Mouse (Mus musculus) midbrain, postnatal 0 days (tissue): ENCODE data around the gene Dtnb. TPM values are rescaled to one million over a fixed set of nuclear protein-coding genes. Genes with fewer than 3 reads are reported as not detected.

Experiments
- ATAC-seq: fragments of 200-750 bp; cut with Nextera tagmentation; 2 replicates; pipeline ENCODE4 v1.8.0; 2017; ENCODE audit warnings: moderate number of reproducible peaks, mild to moderate bottlenecking, moderate TSS enrichment, moderate library complexity; ENCODE audit not compliant: low FRiP score
- DNase-seq: peaks from one replicate; pipeline ENCODE4 v3.0.0-alpha.2; 2015; ENCODE audit warnings: low spot score
- H3K27ac ChIP-seq: fragments of 300-500 bp; sonication (generic); 2 replicates; pipeline ENCODE4 v1.5.1; 2014; ENCODE audit warnings: low read depth, mild to moderate bottlenecking, low read length, mixed read lengths
- H3K27me3 ChIP-seq: fragments of 300-500 bp; sonication (generic); 2 replicates; pipeline ENCODE4 v1.6.1; 2014; ENCODE audit warnings: low read length, control low read depth, mixed read lengths; ENCODE audit not compliant: insufficient read depth
- H3K36me3 ChIP-seq: fragments of 300-500 bp; sonication (generic); 2 replicates; pipeline ENCODE4 v1.6.1; 2014; ENCODE audit warnings: low read length, control low read depth, mixed read lengths; ENCODE audit not compliant: insufficient read depth
- H3K4me1 ChIP-seq: fragments of 300-500 bp; sonication (generic); 2 replicates; pipeline ENCODE4 v1.6.1; 2014; ENCODE audit warnings: mild to moderate bottlenecking, control low read depth, antibody characterized with exemption, low read length, mixed read lengths; ENCODE audit not compliant: insufficient read depth
- H3K4me2 ChIP-seq: fragments of 300-500 bp; sonication (generic); 2 replicates; pipeline ENCODE4 v1.6.1; 2014; ENCODE audit warnings: low read depth, mild to moderate bottlenecking, low read length, mixed read lengths; ENCODE audit not compliant: poor library complexity, severe bottlenecking
- H3K4me3 ChIP-seq: fragments of 300-500 bp; sonication (generic); 2 replicates; pipeline ENCODE4 v1.5.1; 2014; ENCODE audit warnings: low read depth, mild to moderate bottlenecking, low read length, moderate library complexity
- H3K9ac ChIP-seq: fragments of 300-500 bp; sonication (generic); replicated peaks from 2 replicates; pipeline ENCODE4 v1.6.1; 2014; ENCODE audit warnings: mild to moderate bottlenecking, low read length, moderate library complexity, mixed read lengths; ENCODE audit not compliant: poor library complexity, severe bottlenecking
- H3K9me3 ChIP-seq: fragments of 300-500 bp; sonication (generic); 2 replicates; pipeline ENCODE4 v1.6.1; 2016; ENCODE audit warnings: low read length, control low read depth
- CTCF ChIP-seq: IDR thresholded peaks from 2 replicates; pipeline ENCODE4 v1.5.1; 2016; ENCODE audit warnings: antibody characterized with exemption, mild to moderate bottlenecking
- WGBS: fragments of 180-500 bp; shearing (Covaris S2); extraction: QIAGEN DNeasy Blood & Tissue Kit; methylation state at CpG from one replicate; pipeline ENCODE4 v1.1.7; 2014; 5-methylcytosine and 5-hydroxymethylcytosine counted together
- polyA plus RNA-seq: library from polyadenylated mRNA; unstranded; fragments of >200 nt; fragmentation: Nextera tagmentation; extraction: Ambion mirVana; gene quantifications from 2 replicates; pipeline ENCODE4 v1.2.1, GENCODE M21; 2015
- total RNA-seq: library from RNA; depleted of rRNA; stranded (reverse); fragments of >200 nt; gene quantifications from 2 replicates; pipeline ENCODE4 v1.2.3, GENCODE M21; 2014

The Dtnb gene
- total and polyA plus RNA-seq, 2 experiments from 2014 or later: 52.0 to 57.3 TPM

GRCm38 (mm10) chr12:3807548-3808395, 235.6 kb downstream of the Dtnb start:
- peak overlapping the region; percentile 96 for H3K9ac ChIP-seq
- no peaks in the 10 kb centered on the region for H3K9me3 ChIP-seq
- H3K4me3 ChIP-seq: peak overlapping the region; percentile 90
- ATAC-seq (peak; percentile 50), DNase-seq (peak; percentile 65)
- H3K36me3 ChIP-seq: no peaks in the 10 kb centered on the region
- peak overlapping the region; percentile 82 for H3K4me2 ChIP-seq
- 1% methylated on average over 39 of the region's 105 CpGs for WGBS
- H3K4me1 ChIP-seq: peaks cover 30% of the 10 kb centered on the region
- no peaks in the 10 kb centered on the region for H3K27me3 ChIP-seq
- peak overlapping the region; percentile 94 for H3K27ac ChIP-seq
- no peak for TF ChIP-seq CTCF

DNA sequence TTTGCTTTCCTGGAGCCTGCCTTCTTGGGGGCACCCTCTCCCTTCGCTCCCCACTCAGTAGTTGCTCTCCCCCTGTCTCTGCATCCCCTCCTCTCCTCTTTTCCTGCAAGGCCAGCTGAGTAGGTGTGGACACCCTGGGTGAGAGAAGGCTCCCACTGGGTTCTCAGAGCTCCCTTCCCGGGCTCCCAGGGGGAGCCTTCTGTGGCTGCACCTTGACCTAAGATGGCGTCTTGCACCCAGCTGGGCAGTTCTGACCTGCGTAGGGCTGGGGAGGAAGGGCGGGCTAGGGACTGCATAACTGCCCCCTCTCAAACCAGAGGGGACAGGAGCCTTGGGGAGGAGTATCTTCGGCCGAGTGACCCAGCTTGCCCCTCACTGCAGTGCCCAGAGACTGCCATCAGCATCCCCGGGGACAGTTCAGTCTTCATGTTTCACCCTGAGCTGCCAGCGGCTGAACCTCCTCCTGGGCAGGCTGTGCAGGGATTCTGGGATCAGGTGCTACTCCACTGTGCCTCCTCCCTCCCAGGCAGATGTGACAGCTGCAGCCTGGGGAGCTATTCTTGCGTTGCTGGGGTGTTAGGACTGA, 236.3 kb downstream of the Dtnb start:
- ATAC-seq (no peak), DNase-seq (no peak)
- WGBS: 3% methylated on average over 9 of the region's 10 CpGs
- H3K27me3 ChIP-seq: no peaks in the 10 kb centered on the region
- H3K4me1 ChIP-seq: peaks cover 30% of the 10 kb centered on the region
- H3K27ac ChIP-seq: peak overlapping the region; percentile 94
- no peaks in the 10 kb centered on the region for H3K9me3 ChIP-seq
- peak overlapping the region; percentile 96 for H3K9ac ChIP-seq
- H3K36me3 ChIP-seq: no peaks in the 10 kb centered on the region
- H3K4me2 ChIP-seq: peak overlapping the region; percentile 82
- peak overlapping the region; percentile 90 for H3K4me3 ChIP-seq
- no peak for TF ChIP-seq CTCF

DNA sequence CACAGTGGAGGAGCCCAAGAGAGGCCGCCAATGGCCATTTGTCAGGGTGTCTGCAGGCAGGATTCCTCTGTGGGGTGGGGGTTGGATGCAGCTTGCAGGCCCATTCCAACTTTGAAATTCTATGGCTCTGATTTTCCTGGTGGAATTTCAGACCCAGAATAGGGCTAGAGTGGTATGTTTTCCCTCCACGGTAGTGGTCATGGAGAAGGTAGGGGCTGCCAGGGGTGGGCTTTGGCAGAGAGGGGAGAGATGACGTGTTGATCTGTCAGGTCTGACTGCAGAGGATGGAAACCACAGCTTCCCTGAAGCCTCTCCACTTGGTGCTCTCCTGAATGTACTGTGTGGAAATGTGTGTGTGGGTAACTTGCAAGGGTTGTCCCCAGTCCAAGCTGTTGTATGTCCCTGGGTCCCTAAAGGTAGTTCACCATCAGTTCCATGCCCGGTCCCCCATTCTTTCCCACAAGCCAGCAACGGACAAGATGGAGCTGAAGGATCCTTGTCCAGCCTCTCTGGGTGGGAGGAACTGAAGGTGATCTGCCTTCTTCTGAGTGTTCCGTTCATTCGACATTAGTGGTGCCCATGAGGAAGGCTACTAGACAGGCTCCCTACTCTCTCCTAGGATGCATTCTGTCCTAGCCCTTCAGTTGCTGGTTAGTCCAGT, 237.5 kb downstream of the Dtnb start:
- no peaks in the 10 kb centered on the region for H3K9me3 ChIP-seq
- peak overlapping the region; percentile 18; the same call in 1 of the 2 replicates for H3K4me2 ChIP-seq
- H3K9ac ChIP-seq: no peak overlapping the region
- no peak overlapping the region for H3K4me3 ChIP-seq
- no peak for ATAC-seq
- peak overlapping the region; percentile 18; the same call in 1 of the 2 replicates for H3K27ac ChIP-seq
- TF ChIP-seq CTCF: no peak
- WGBS: 77% methylated on average over 7 of the region's 7 CpGs
- H3K36me3 ChIP-seq: no peaks in the 10 kb centered on the region
- peaks cover 32% of the 10 kb centered on the region for H3K4me1 ChIP-seq
- no peak for DNase-seq
- H3K27me3 ChIP-seq: no peaks in the 10 kb centered on the region

- no peak for DNase-seq
- Histone ChIP-seq H3K4me2 (peak overlapping the region; percentile 18; the same call in 1 of the 2 replicates), H3K4me1 (peaks cover 32% of the 10 kb centered on the region), H3K27ac (peak overlapping the region; percentile 18; the same call in 1 of the 2 replicates), H3K9ac (0 out of 2 replicates have a peak overlapping the region, but pooled peaks have one; percentile 19), H3K9me3 (no peaks in the 10 kb centered on the region), H3K36me3 (no peaks in the 10 kb centered on the region), H3K4me3 (no peak overlapping the region), H3K27me3 (no peaks in the 10 kb centered on the region)
- no peak for ATAC-seq
- 40% methylated on average over 4 of the region's 4 CpGs for WGBS
- no peak for TF ChIP-seq CTCF
Observed at GRCm38 (mm10) chr12:3810455-3810854, 238.3 kb downstream of the Dtnb start.

GRCm38 (mm10) chr12:3811596-3811995, 239.4 kb downstream of the Dtnb start:
- 39% methylated on average over 5 of the region's 5 CpGs for WGBS
- peaks cover 33% of the 10 kb centered on the region for H3K4me1 ChIP-seq
- no peak overlapping the region; the same call in 1 of the 2 replicates for H3K27ac ChIP-seq
- no peak overlapping the region for H3K4me3 ChIP-seq
- DNase-seq: no peak
- no peak for ATAC-seq
- no peak overlapping the region for H3K9ac ChIP-seq
- no peak for TF ChIP-seq CTCF
- no peaks in the 10 kb centered on the region for H3K9me3 ChIP-seq
- no peaks in the 10 kb centered on the region for H3K27me3 ChIP-seq
- peak overlapping the region; percentile 28 for H3K4me2 ChIP-seq
- H3K36me3 ChIP-seq: no peaks in the 10 kb centered on the region
